Mouse (Mus musculus) embryonic facial prominence, embryonic 10.5 days (tissue): ENCODE measurements around the gene Med25. TPM values are rescaled to one million over a fixed set of nuclear protein-coding genes. Genes with fewer than 3 reads are reported as not detected.
"Not testable (repeated sequence)": the region's sequence is repeated elsewhere in the genome, so short reads cannot be mapped to it uniquely, and the experiment has no call there.

ENCODE experiments used
- DNase-seq: peaks from one replicate; pipeline ENCODE4 v3.0.0-alpha.2; 2017; ENCODE audit warnings: low spot score
- H3K27ac ChIP-seq: fragments of 300-500 bp; sonication (generic); replicated peaks from 2 replicates; pipeline ENCODE4 v1.5.1; 2016; ENCODE audit warnings: mild to moderate bottlenecking
- H3K27me3 ChIP-seq: fragments of 300-500 bp; sonication (generic); replicated peaks from 2 replicates; pipeline ENCODE4 v1.6.1; 2016; ENCODE audit warnings: low read depth, mild to moderate bottlenecking; ENCODE audit not compliant: poor library complexity, severe bottlenecking
- H3K36me3 ChIP-seq: fragments of 300-500 bp; sonication (generic); replicated peaks from 2 replicates; pipeline ENCODE4 v1.6.1; 2016; ENCODE audit warnings: mild to moderate bottlenecking, moderate library complexity
- H3K4me1 ChIP-seq: fragments of 300-500 bp; sonication (generic); 2 replicates; pipeline ENCODE4 v1.6.1; 2016
- H3K4me3 ChIP-seq: fragments of 300-500 bp; sonication (generic); 2 replicates; pipeline ENCODE4 v1.5.1; 2016; ENCODE audit warnings: mild to moderate bottlenecking, moderate library complexity
- H3K9me3 ChIP-seq: fragments of 300-500 bp; sonication (generic); 2 replicates; pipeline ENCODE4 v1.6.1; 2016; ENCODE audit warnings: mild to moderate bottlenecking
- WGBS: fragments of 180-500 bp; shearing (Covaris S2); methylation state at CpG from one replicate; pipeline ENCODE4 v1.1.7; 2016; 5-methylcytosine and 5-hydroxymethylcytosine counted together
- polyA plus RNA-seq: library from polyadenylated mRNA; unstranded; fragments of >200 nt; fragmentation: Nextera tagmentation; extraction: Ambion mirVana; gene quantifications from 2 replicates; pipeline ENCODE4 v1.2.1, GENCODE M21; 2016

Med25 gene
- polyA plus RNA-seq, 1 experiment from 2014 or later, result 135 TPM

- Histone ChIP-seq H3K4me1 (peaks cover 27% of the 10 kb centered on the region), H3K27me3 (no peaks in the 10 kb centered on the region), H3K9me3 (no peaks in the 10 kb centered on the region), H3K27ac (no peak overlapping the region), H3K36me3 (peaks cover 57% of the 10 kb centered on the region), H3K4me3 (peak overlapping the region; percentile 84)
- DNase-seq, result no peak
- WGBS, result 90% methylated on average over 7 of the region's 7 CpGs
These were observed 2.3 kb downstream of the Med25 start for GRCm38 (mm10) chr7:44890180-44890579.

GRCm38 (mm10) chr7:44888256-44889105 is 4.0 kb downstream of the Med25 start:
- Histone ChIP-seq H3K9me3 (no peaks in the 10 kb centered on the region), H3K4me3 (0 out of 2 replicates have a peak overlapping the region, but pooled peaks have one; percentile 8), H3K36me3 (peaks cover 73% of the 10 kb centered on the region), H3K27me3 (no peaks in the 10 kb centered on the region), H3K4me1 (peaks cover 21% of the 10 kb centered on the region), H3K27ac (no peak overlapping the region)
- WGBS, result 93% methylated on average over 13 of the region's 13 CpGs
- no peak for DNase-seq

DNA sequence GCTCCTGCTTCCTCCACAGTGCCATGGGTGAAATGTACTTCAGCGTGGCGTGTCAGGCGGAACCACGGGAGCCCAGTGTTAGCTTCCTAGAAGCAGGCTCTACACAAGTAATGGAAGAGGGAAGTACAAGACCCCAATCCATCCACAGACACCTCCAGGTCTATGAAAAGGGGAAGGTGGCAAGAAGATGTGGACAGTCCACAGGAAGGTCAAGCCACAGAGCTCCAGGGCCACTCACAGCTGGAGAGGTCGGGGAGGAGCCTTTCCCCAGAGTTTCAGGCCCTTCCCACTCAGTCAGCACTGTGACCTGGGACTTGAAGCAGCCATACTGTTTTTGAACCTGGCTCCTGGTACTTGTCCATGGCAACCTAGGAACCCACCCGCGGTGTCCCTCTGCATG is 5.5 kb downstream of the Med25 start:
- no peak for DNase-seq
- 91% methylated on average over 7 of the region's 7 CpGs for WGBS
- Histone ChIP-seq H3K36me3 (peaks cover 88% of the 10 kb centered on the region), H3K4me3 (no peak overlapping the region), H3K27ac (no peak overlapping the region), H3K27me3 (no peaks in the 10 kb centered on the region), H3K4me1 (peaks cover 15% of the 10 kb centered on the region), H3K9me3 (no peaks in the 10 kb centered on the region)

DNA sequence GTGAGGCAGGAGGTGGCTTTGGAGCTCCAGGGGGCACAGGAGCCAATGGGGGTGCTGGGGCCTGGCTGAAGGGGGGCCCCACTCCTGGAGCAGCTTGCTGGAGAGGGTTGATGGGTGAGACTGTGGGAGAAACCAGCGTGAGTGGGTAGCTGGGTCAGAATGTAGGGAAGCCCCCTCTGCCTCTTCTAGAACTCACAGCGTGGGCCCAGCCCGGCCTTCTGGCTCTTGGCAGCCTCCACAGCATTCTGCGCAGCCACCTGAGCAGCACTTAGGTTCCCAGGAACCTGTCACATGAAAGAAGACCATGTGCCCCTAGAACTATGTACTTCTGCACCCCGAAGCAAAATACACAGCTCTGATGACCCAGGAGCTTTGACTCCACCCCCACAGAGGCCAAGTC is 7.9 kb downstream of the Med25 start:
- 96% methylated on average over 5 of the region's 5 CpGs for WGBS
- no peak for DNase-seq
- Histone ChIP-seq H3K27me3 (no peaks in the 10 kb centered on the region), H3K4me1 (no peaks in the 10 kb centered on the region; the same call in 1 of the 2 replicates), H3K9me3 (no peaks in the 10 kb centered on the region), H3K27ac (no peak overlapping the region), H3K4me3 (no peak overlapping the region), H3K36me3 (peaks cover 99% of the 10 kb centered on the region)

DNA sequence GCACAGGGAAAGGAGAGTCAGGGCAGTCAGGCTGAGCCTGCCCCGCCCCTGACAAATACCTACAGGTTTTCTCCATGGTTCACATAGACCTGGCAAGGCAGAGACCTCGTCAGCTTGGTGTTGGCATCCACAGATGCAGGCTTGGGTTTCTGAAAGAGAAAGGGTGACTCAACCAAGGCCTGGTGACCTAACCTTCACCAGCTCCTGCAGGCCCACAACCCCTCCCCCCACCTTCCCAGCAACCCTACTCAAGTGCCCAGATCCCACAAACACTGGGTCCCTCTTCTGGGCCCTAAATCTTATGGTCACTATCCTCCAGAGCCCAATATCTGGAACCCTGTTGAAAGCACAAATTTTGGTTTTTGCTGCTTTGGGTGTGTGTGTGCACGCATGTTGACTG is 9.5 kb downstream of the Med25 start:
- Histone ChIP-seq H3K36me3 (peaks cover 99% of the 10 kb centered on the region), H3K9me3 (no peaks in the 10 kb centered on the region)

GRCm38 (mm10) chr7:44877833-44878232 is 14.7 kb downstream of the Med25 start:
- Histone ChIP-seq H3K27me3 (no peaks in the 10 kb centered on the region), H3K4me1 (peaks cover 7% of the 10 kb centered on the region; the same call in 1 of the 2 replicates), H3K4me3 (no peak overlapping the region), H3K36me3 (peaks cover 74% of the 10 kb centered on the region), H3K9me3 (no peaks in the 10 kb centered on the region), H3K27ac (no peak overlapping the region)
- no peak for DNase-seq
- WGBS, result 89% methylated on average over 14 of the region's 14 CpGs

More for the DNA sequence above, 9.5 kb downstream of the Med25 start:
- WGBS, result 88% methylated on average over 3 of the region's 3 CpGs
- H3K4me1 ChIP-seq, result no peaks in the 10 kb centered on the region; the same call in 1 of the 2 replicates
- H3K27me3 ChIP-seq, result no peaks in the 10 kb centered on the region
- no peak for DNase-seq
- no peak overlapping the region for H3K27ac ChIP-seq
- no peak overlapping the region for H3K4me3 ChIP-seq

DNA sequence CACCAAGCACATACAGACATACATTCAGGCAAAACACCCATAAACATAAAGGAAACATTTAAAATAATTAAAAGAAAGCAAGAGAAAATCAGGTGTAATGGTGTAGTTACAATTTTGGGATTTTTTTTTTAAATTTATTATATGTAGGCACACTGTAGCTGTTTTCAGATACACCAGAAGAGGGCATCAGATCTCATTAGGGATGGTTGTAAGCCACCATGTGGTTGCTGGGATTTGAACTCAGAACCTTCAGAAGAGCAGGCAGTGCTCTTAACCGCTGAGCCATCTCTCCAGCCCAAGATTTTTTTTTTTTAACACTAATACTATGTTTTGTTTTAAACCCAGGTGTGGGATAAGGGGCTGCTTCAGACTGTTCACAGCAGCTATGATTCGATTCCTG is 20.7 kb downstream of the Med25 start:
- WGBS, result 88% methylated on average over 2 of the region's 2 CpGs
- H3K27ac ChIP-seq, result not testable (repeated sequence)

GRCm38 (mm10) chr7:44871181-44871580 is 21.3 kb downstream of the Med25 start:
- no peak for DNase-seq
- Histone ChIP-seq H3K27ac (no peak overlapping the region), H3K36me3 (peaks cover 32% of the 10 kb centered on the region), H3K4me1 (peaks cover 44% of the 10 kb centered on the region), H3K9me3 (no peaks in the 10 kb centered on the region), H3K27me3 (no peaks in the 10 kb centered on the region), H3K4me3 (no peak overlapping the region)
- 81% methylated on average over 1 of the region's 1 CpGs for WGBS

More for the DNA sequence above, 20.7 kb downstream of the Med25 start:
- H3K4me1 ChIP-seq, result peaks cover 38% of the 10 kb centered on the region
- not testable (repeated sequence) for DNase-seq, H3K9me3 ChIP-seq, H3K4me3 ChIP-seq, H3K27me3 ChIP-seq
- H3K36me3 ChIP-seq, result peaks cover 32% of the 10 kb centered on the region

DNA sequence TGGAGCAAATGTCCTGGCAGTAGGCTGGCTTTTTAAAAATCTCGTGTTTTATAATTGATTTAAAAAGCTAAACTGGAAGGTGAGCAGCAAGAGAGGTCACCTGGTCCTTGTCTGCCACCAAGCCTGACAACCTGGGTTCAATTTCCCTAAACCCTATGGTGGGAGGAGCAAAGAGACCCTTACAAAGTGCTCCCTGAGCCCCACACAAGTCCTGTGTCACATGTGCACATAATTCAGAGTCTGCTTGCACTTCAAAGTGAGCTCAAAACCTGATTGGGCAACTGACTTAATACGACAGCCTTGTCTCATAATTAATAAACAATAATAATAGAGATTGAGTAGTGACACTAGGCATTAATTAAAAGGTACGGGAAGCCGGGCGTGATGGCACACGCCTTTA is 21.9 kb downstream of the Med25 start:
- Histone ChIP-seq H3K27ac (peak overlapping the region; percentile 100), H3K27me3 (no peaks in the 10 kb centered on the region), H3K36me3 (peaks cover 32% of the 10 kb centered on the region), H3K4me1 (peaks cover 50% of the 10 kb centered on the region), H3K9me3 (no peaks in the 10 kb centered on the region), H3K4me3 (peak overlapping the region; percentile 98)
- DNase-seq, result no peak
- 86% methylated on average over 6 of the region's 6 CpGs for WGBS

- peak within 1 kb of the TSS; percentile 100 for H3K27ac ChIP-seq
- 12% methylated on average over 29 of the region's 29 CpGs for WGBS
- H3K27me3 ChIP-seq, result no peaks in the 10 kb centered on the region
- H3K36me3 ChIP-seq, result peaks cover 36% of the 10 kb centered on the region
- DNase-seq, result peak; percentile 96
- peaks cover 54% of the 10 kb centered on the region for H3K4me1 ChIP-seq
- H3K9me3 ChIP-seq, result no peaks in the 10 kb centered on the region
- H3K4me3 ChIP-seq, result peak within 1 kb of the TSS; percentile 98
These were observed 22.6 kb downstream of the Med25 start, which contains the start of gene Ptov1 for GRCm38 (mm10) chr7:44869697-44870528. Gene Ptov1 (minus strand): TSS chr7:44869788.

DNA sequence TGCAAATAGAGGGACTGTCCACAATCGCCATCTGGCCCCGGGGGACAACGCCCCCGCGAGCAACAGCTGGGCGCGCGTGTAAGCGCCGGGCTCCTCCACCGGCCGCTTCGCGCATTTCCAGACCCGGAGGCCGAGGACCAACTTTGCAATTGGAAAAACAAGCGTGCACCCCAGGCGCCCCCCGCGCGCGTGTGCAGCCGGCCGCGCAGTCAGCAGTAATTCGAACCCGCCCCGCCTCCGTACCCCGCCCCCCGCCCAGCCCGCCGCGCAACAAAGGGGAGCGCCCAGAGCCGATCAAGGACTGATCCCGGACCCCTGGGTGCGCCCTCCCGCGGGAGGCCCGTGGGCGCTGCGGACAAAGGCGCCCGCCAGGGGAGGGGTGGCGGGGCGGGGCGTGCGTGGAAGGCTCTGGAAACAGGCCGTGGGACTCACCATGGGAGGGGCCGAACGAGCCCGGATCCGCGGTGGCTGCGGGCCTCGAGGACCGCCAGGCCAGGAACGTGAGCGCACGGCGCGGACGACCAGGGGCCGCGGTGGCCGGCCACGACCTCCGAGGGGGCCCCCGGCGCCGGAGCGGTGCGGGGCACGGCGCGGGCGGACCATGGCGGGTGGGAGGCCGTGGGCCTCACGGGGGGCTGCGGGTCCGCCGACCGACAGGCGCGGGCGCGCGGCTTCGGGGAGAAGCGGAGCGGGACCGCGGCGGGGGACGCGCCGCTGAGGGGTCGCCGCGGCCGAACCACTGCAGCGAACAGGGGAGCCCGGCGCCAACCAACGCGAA is 23.4 kb downstream of the Med25 start:
- WGBS, result under 1% methylated on average over 108 of the region's 108 CpGs
- no peaks in the 10 kb centered on the region for H3K27me3 ChIP-seq
- peaks cover 44% of the 10 kb centered on the region for H3K36me3 ChIP-seq
- H3K4me1 ChIP-seq, result peaks cover 58% of the 10 kb centered on the region
- DNase-seq, result peak; percentile 88
- H3K4me3 ChIP-seq, result peak overlapping the region; percentile 98
- peak overlapping the region; percentile 100 for H3K27ac ChIP-seq
- H3K9me3 ChIP-seq, result no peaks in the 10 kb centered on the region

GRCm38 (mm10) chr7:44868465-44868864 is 24.0 kb downstream of the Med25 start:
- Histone ChIP-seq H3K27me3 (no peaks in the 10 kb centered on the region), H3K36me3 (peaks cover 51% of the 10 kb centered on the region), H3K9me3 (no peaks in the 10 kb centered on the region), H3K4me3 (peak overlapping the region; percentile 98), H3K4me1 (peaks cover 57% of the 10 kb centered on the region), H3K27ac (peak overlapping the region; percentile 100)
- 8% methylated on average over 16 of the region's 16 CpGs for whole genome bisulfite sequencing
- peak; percentile 26 for DNase-seq
